Mouse (Mus musculus): ENCODE measurements at regions not wholly inside any gene's neighbourhood (a gene's known extent, or its start where the extent isn't known, plus 50 kb on each side); places are given as distances from the start of the nearest gene placed in this dataset.

GRCm38 (mm10) chr7:55710872-55711558, 57.0 kb upstream of the Siglech start:
- peak; percentile 29 for DNase-seq
